Mouse (Mus musculus) cortical plate, adult 2 months (tissue): ENCODE measurements around the gene Uap1l1.

Experiments used
- CTCF ChIP-seq: fragments of 200-500 bp; IDR thresholded peaks from 2 replicates; pipeline ENCODE4 v1.5.1; 2011; ENCODE audit warnings: mild to moderate bottlenecking, control low read depth, low read length; ENCODE audit not compliant: insufficient read depth; ENCODE audit errors: extremely low read depth
- POLR2A ChIP-seq: fragments of 200-500 bp; IDR thresholded peaks from 2 replicates; pipeline ENCODE4 v1.6.1; 2011; ENCODE audit warnings: mild to moderate bottlenecking, low read length, control low read depth; ENCODE audit not compliant: insufficient read depth; ENCODE audit errors: extremely low read depth

- TF ChIP-seq CTCF (no peak), POLR2A (no peak)
These were observed 19.0 kb upstream of the Uap1l1 start for GRCm38 (mm10) chr2:25384492-25384891.
